Mouse (Mus musculus) myocyte (in vitro differentiated cells): ENCODE results near the gene Barx1.

Source experiments
- E2F4 ChIP-seq: IDR thresholded peaks from one replicate; pipeline ENCODE4 v1.6.1; 2011; ENCODE audit warnings: mild to moderate bottlenecking, control low read depth, moderate library complexity; ENCODE audit not compliant: insufficient read depth
- MAX ChIP-seq: IDR thresholded peaks from one replicate; pipeline ENCODE4 v1.6.1; 2011; ENCODE audit warnings: low read depth, mild to moderate bottlenecking, control low read depth
- POLR2A ChIP-seq: IDR thresholded peaks from one replicate; pipeline ENCODE4 v1.6.1; 2011; ENCODE audit warnings: low read depth, mild to moderate bottlenecking, control low read depth, moderate library complexity; ENCODE audit not compliant: insufficient read length
- POLR2AphosphoS2 ChIP-seq: IDR thresholded peaks from one replicate; pipeline ENCODE4 v1.6.1; 2011; ENCODE audit warnings: low read depth, control low read depth; ENCODE audit not compliant: insufficient read length
- REST ChIP-seq: IDR thresholded peaks from one replicate; pipeline ENCODE4 v1.6.1; 2011; ENCODE audit warnings: mild to moderate bottlenecking, control low read depth, moderate library complexity; ENCODE audit not compliant: insufficient read depth, insufficient read length
- TCF3 ChIP-seq: IDR thresholded peaks from one replicate; pipeline ENCODE4 v1.6.1; 2011; ENCODE audit warnings: low read depth, control low read depth; ENCODE audit not compliant: insufficient read length

DNA sequence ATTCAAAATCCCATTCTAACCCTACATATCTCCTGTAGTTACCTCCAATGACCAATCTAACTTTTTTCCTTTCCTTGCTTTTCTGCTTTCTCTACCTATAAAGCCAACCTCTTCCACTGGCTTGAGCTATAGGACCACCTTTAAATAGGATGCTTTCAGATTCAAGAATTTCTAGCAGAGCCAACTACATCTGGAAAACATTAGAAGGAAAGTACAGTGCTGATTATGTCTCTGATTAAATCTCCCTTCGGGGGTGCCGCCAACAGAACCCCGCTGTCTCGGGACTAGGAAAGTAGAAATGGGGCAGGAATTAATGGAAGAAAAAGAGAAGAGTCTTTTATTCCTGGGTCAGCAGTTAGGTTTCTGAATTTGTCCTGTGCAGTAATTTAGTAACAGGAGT, 43.9 kb upstream of the Barx1 start:
- TF ChIP-seq POLR2AphosphoS2: no peak
- no peak for TF ChIP-seq POLR2A
- TF ChIP-seq E2F4: no peak
- no peak for TF ChIP-seq MAX
- no peak for TF ChIP-seq TCF3
- TF ChIP-seq REST: no peak
